Mouse (Mus musculus): ENCODE results near the gene Lima1.
"Not testable (repeated sequence)": the region's sequence is repeated elsewhere in the genome, so short reads cannot be mapped to it uniquely, and the experiment has no call there.

Gene Lima1

DNA sequence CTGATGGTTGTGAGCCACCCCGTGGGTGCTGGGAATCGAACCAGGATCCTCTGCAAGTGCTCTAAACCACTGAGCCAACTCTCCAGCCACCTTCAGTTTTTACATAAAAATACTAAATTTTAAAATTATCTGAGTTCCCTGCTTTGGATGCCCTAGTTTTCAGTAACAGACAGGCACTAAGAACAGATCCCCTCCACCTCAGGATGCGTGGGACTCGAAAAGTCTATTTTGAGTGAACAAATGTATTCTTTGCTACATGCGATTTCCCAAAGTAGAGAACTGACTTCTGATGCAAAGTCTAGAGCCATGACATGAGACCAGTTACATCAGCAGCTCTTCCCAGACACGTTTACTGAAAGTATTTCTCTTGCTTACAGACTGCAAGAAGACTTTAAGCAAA is 84.8 kb downstream of the Lima1 start:
- in situ Hi-C loops (cut with MboI; ENCODE audit: low pct_unique_long_range_greater_than_20kb in 1 of 2, low sequenced_read_pairs in 2 of 2, unreplicated experiment in 1 of 2): no loop called here

DNA sequence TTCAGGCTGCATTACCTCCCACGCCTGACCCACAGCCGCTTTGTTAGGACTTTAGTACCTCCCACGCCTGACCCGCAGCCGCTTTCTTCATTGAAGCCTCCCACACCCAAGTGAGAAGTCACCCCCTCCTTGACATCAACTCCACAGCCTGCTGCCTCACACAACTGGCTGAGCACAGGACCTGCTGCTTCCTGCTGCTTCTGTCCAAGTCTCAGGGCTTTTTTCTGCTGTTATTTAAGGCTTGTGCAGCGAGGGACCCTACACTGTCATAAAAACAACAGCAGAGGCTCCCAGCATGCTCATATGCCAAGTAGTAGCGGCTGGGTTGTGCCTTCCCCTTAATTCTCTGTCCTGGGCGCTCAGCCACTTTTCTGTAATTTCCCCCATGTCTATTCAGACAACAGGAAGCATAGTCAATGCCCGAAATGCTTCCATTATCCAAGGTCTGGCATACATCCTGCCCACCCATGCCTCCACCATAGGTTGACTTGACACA is 87.6 kb downstream of the Lima1 start:
- in situ Hi-C loops (cut with MboI; ENCODE audit: low pct_unique_long_range_greater_than_20kb in 1 of 2, low sequenced_read_pairs in 2 of 2, unreplicated experiment in 1 of 2): no loop called here

DNA sequence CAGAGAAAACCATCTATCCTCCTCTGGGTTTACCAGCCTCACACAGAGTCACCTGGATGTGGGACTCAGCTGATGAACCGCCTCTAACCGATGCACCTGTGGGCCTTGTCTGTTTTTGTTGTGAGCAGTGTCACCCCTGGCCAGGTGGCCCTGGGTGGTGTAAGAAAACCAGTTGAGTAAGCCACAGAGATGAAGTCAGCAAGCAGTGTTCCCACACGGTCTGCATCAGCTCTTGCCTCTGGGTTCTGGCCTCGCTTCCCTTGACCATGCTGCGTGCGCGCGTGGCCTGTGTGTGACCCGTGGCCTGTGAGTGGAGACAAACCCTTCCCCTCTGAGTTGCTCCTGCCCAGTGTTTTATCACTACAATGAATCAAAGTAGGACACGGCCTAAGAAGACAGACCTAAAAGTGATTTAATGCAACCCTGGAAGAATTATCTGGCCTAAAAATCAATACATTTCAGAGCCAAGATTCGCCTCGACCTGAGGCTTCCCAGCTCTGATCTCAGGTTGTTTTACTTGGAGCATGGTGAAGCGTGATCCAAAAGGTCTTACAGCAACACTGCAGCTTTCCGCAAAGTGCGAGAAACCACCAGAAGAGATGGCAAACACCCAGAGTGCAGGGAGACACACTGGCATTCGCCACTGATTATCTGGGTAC is 96.5 kb downstream of the Lima1 start:
- in situ Hi-C loops (cut with MboI; ENCODE audit: low pct_unique_long_range_greater_than_20kb in 1 of 2, low sequenced_read_pairs in 2 of 2, unreplicated experiment in 1 of 2): no loop called here

DNA sequence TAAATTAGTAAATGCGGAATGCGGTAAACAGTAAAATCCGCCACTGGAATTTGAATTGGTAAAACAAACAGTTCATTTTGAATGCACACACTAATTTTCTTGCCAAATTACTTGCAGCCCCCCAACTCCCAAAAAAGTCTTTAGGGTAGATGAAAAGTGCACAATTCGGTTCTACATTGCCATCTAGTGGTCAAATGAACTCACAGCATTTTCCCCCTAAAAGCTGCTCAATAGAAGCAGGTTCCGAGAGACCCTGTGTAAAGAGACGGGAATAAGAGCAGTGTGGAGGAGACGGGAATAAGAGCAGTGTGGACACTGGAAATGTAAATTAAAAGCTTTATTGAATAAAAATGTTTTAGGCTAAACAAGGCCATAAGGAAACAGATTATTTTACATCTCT is 97.1 kb downstream of the Lima1 start:
- in situ Hi-C loops (cut with MboI; ENCODE audit: low pct_unique_long_range_greater_than_20kb in 1 of 2, low sequenced_read_pairs in 2 of 2, unreplicated experiment in 1 of 2): no loop called here

DNA sequence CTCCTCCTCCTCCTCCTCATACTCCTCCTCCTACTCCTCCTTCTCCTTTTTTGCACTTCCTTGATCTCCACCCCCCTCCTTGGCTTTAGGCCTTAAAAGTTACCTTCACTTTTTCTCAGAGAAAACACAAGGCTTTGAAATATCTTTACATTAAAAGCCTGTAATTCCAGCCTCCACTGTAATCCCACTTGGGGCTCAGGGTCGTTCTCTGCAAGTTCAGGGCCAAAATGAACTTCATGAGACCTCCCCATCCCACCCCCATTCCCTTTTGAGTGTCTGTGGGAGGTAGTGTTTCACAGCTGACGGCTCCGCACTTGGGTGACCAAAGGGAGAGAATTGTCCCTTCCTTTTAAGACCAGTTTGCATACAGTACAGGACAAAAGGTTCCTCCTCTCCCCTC is 102.3 kb downstream of the Lima1 start:
- in situ Hi-C loops (cut with MboI; ENCODE audit: low pct_unique_long_range_greater_than_20kb in 1 of 2, low sequenced_read_pairs in 2 of 2, unreplicated experiment in 1 of 2): no loop called here

DNA sequence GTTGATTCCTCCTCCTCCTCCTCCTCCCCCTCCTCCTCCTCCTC is 102.6 kb downstream of the Lima1 start, which contains the start of gene Cers5:
TSS of gene Cers5 (minus strand) at position 5 of the 44 bp plus-strand sequence.
- in situ Hi-C loops (cut with MboI; ENCODE audit: low pct_unique_long_range_greater_than_20kb in 1 of 2, low sequenced_read_pairs in 2 of 2, unreplicated experiment in 1 of 2): not testable (repeated sequence)

DNA sequence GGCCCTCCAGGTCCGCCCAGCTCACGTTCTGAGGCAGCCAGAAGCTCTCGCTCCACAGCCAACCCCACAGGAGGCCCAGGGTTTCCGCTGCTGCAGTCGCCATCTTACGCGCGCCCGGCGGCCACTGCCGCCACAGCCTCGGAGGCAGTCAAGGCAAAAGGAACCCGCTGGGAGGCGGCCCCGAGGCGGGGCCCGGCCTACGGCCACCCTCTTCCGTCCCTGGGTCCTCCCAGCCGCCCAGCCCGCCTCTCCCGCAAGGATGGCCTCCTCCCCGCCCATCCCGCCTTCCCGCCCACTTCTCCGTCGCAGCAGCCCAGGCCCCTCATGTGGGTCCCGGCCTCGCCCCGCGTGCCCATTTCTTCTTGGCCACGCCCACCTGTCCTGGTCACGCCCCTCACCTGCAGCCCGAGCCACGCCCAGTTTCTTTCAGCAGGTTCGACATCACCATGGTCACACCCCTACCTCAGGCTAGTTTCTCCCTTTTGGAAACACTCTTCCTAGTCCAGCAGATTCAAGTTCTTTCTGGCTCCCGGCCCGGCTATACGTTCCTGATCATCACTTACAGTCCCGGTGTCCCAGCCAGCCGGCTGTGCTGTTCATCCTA is 102.9 kb downstream of the Lima1 start:
- in situ Hi-C loops (cut with MboI; ENCODE audit: low pct_unique_long_range_greater_than_20kb in 1 of 2, low sequenced_read_pairs in 2 of 2, unreplicated experiment in 1 of 2): no loop called here

DNA sequence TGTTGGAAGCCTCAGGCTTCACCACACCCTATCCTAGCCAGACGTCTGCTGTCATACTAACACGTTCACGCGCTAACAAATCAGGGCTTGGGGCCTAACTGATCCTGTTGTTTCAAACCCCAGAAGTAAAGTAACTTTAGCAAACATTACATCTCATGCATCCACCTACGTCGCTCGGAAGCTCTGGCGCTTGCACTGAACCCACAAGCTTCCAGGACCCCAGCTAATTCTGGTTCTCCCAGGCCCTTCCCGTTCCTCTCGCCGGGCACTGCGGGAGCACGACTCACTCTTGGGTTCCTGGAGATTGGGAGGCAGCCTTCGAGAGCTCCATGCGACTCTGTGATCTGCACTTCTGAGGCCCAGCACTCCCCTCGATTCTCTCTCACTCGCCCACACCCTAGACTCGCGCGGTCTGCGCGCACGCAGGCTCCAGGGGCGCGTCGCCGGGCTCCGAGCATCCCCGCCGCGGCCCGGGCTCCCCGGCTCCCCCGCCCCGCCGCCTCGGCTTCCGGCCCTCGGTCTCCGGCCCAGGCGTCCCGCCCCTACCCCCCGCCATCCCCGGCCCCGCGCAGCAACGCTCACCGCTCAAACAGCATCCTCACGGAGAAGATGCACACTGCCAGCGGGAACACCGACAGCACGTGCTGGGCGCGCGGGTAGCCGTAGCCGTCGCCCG is 103.5 kb downstream of the Lima1 start:
- in situ Hi-C loops (cut with MboI; ENCODE audit: low pct_unique_long_range_greater_than_20kb in 1 of 2, low sequenced_read_pairs in 2 of 2, unreplicated experiment in 1 of 2): no loop called here

DNA sequence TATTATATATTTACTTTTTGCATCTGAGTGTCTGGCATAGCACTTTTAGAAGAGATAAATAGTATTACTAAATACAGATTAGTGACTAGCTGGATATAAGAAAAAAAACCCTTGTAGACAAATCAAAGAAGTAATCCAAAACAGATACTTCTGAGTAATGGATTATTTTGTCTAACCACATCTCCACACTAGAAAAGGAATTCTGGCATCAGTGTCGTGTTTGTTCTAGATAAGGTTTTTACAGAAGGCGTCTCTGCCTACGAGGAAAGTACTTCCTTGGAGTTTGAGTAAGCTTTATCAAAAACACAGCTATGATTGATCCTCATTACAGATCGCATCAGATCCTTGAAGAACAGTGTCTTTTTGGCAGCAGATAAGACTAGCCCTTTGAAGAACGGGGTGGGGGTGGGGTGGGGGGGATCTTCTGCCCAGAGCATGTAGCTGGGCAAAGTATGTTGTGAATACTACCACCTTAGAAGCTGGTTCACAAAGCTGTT is 104.2 kb downstream of the Lima1 start:
- in situ Hi-C loops (cut with MboI; ENCODE audit: low pct_unique_long_range_greater_than_20kb in 1 of 2, low sequenced_read_pairs in 2 of 2, unreplicated experiment in 1 of 2): no loop called here

DNA sequence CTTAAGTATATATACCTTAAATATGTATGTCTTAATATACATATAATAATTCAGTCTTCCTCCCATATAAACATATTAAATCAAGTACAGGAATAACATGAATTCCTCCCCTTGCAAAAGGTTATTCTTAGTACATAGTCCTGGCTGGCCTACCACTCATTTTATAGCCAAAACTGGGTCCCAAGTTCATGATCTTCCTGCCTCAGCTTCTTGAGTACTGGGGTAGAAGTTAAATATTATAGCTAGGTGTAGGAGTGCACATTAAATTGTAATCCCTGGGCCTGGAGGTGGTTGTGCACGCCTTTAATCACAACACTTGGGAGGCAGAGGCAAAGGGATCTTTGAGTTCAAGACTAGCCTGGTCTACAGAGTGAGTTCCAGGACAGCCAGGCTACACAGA is 106.5 kb downstream of the Lima1 start:
- in situ Hi-C loops (cut with MboI; ENCODE audit: low pct_unique_long_range_greater_than_20kb in 1 of 2, low sequenced_read_pairs in 2 of 2, unreplicated experiment in 1 of 2): no loop called here

DNA sequence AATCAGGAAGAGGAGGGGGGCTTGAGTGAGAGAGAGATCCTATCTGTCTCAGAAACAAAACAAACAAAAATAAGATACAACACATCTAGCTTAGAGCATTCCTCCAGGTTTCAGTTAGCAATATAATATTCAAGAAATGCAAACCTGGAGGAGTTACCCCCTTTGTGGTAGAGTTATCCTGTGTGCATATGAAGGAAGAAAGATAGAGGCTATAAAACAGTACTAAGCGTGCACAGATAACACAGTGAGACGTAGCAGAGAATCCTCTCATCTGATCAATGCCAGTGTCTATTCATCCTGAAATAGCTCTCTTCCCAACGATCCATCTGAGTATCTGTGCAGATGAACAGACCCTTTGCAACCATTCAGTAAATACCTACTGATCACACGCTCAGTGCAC is 107.8 kb downstream of the Lima1 start:
- in situ Hi-C loops (cut with MboI; ENCODE audit: low pct_unique_long_range_greater_than_20kb in 1 of 2, low sequenced_read_pairs in 2 of 2, unreplicated experiment in 1 of 2): no loop called here

DNA sequence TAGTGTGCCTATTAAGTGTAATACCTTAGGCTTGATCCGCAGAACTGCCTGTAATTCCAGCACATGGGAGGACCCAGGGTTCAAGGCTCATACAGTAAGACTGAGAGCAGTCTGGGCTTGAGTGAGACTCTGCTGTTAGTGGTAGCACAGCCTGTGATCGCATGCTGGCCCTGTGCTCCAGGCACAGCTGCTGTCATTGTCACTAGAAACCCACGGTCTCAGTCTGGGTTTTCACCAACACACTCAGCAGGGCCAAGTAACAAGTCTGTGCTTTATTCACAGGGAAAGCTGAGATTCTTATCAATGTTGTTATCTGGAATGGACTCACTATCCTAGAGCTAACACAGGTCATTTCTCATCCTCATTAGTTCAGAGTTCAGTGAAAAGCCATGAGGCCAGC is 121.1 kb downstream of the Lima1 start:
- in situ Hi-C loops (cut with MboI; ENCODE audit: low pct_unique_long_range_greater_than_20kb in 1 of 2, low sequenced_read_pairs in 2 of 2, unreplicated experiment in 1 of 2): no loop called here

DNA sequence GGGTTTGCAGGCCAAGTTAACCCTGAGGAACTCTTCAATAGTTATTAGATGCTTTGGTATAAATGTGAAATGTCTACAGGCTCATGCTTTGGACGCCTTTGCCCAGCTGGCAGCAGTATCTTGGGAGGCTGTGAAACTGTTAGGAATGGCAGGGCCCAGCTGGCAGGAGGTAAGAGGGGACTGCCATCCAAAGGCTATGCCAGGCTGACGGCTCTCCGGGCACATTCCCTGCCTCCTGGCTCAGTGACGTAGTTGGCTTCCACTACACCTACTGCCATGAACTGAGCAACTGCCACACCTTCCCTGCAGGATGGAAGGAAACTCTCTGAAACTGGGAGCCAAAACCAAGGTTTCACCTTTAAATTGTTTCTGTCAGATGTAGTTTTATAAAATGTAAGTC is 135.0 kb downstream of the Lima1 start:
- in situ Hi-C loops (cut with MboI; ENCODE audit: low pct_unique_long_range_greater_than_20kb in 1 of 2, low sequenced_read_pairs in 2 of 2, unreplicated experiment in 1 of 2): no loop called here

DNA sequence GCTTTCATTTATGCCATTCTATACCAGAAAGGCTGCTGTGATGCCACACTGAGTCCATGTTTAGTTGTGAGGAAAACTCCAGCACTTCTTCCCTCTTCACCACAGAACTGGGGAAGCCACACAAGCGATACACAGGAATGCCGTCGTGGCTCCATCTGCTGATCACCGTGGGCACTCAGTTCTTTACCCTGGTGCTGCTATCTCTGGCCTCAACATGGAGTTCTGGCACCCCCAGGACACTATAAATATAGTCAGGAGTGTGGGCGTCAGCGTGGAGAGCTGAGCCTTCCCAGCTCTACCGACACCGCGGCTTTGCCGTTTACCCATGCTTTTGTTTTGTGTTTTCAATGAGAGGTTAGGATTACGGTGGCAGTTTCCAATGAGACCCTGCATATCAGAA is 138.6 kb downstream of the Lima1 start:
- in situ Hi-C loops (cut with MboI; ENCODE audit: low pct_unique_long_range_greater_than_20kb in 1 of 2, low sequenced_read_pairs in 2 of 2, unreplicated experiment in 1 of 2): no loop called here

DNA sequence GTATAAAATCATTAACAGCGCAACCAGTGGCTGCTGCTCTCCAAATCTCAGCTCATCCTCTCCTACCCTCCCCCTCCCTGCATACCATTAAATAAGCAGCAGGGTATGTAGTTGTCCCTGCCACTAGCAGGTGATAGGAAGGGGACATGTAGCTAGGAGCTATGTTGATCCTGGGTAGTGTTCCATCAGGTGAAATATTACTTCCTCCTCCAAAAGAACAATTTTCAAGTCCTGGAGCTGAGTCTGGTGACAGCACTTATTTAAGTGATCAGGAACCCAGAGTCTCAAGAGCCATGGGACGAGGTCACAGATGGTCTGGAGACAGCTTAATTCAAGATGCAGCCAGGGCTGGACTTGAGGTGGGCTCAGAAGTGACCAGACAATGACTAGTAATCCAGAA is 139.6 kb downstream of the Lima1 start:
- in situ Hi-C loops (cut with MboI; ENCODE audit: low pct_unique_long_range_greater_than_20kb in 1 of 2, low sequenced_read_pairs in 2 of 2, unreplicated experiment in 1 of 2): no loop called here

DNA sequence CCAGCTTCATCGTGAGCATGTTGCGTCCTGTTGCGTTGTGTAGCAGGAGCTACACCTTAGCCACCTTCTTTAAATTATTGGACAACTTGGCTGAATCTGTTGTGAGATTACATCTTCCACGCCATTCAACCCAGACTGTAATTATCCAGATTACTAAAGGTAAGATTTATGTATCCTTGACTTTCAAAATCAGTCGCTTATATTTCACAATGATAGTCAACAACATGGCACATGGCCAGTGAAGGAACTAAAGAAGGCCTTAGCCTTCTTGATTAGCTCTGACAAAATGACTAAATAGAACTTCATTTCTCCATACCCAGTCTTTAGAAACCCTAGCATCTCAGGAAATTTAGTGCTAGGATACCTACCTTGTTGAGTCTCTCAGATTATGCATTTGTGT is 142.1 kb downstream of the Lima1 start:
- in situ Hi-C loops (cut with MboI; ENCODE audit: low pct_unique_long_range_greater_than_20kb in 1 of 2, low sequenced_read_pairs in 2 of 2, unreplicated experiment in 1 of 2): no loop called here

DNA sequence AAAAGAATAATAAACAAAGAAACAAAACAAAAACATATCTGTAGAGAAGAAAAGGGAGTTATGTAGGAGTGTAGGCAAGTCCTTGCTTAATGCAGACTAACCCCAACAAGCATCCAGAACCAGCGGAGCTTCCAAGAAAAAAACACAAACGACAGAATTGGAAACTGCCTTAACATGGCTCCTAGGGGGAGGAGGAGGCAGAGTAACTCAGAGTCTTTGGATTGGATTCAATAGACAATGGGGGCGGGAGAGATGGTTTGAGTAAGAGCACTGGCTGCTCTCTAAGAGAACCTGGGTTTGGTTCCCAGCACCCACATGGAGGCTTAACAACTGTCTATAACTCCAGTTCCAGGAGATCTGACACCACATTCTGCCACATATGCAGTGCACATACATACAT is 143.6 kb downstream of the Lima1 start:
- in situ Hi-C loops (cut with MboI; ENCODE audit: low pct_unique_long_range_greater_than_20kb in 1 of 2, low sequenced_read_pairs in 2 of 2, unreplicated experiment in 1 of 2): no loop called here

DNA sequence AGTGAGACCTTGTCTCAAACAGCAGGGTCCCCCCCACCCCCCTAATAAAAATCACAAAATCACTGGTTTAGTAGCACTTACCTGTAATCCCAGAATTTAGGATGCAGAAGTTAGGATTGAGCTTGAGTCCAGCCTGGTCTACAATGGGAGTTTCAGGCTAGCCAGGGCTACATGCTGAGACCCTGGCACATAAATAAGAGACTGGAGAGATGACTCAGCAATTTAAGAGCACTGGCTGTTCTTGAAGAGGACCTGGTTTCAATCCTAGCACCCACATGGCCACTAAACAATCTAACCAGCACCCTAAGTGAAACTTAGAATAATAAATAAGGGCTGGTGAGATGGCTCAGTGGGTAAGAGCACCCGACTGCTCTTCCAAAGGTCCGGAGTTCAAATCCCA is 144.1 kb downstream of the Lima1 start:
- in situ Hi-C loops (cut with MboI; ENCODE audit: low pct_unique_long_range_greater_than_20kb in 1 of 2, low sequenced_read_pairs in 2 of 2, unreplicated experiment in 1 of 2): no loop called here

DNA sequence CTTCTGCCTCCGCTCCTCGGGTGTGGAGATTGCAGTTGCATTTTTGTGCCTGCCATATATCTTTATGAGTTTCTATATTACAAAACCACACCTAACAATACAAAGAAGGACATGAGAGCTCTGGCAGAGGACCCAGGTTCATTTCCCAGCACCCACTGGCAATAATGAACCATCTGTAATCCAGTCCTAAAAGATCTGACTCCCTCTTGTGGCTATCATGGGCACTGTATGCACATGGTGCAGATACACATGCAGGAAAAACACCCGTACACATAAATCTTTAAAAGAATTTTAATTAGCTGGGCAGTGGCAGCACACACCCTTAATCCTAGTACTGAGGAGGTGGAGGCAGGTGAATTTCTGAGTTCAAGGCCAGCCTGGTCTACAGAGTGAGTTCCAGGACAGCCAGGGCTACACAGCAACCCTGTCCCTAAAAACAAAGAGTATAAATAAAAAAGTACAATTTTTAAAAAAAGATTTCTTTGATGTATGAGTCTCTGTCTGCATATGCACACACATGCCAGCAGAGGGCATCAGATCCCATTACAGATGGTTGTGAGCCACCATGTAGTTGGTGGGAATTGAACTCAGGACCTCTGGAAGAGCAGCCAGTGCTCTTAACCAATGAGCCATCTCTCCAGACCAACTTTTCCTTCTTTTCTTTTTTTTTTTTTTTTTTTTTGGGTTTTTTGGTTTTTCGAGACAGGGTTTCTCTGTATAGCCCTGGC is 146.0 kb downstream of the Lima1 start:
- in situ Hi-C loops (cut with MboI; ENCODE audit: low pct_unique_long_range_greater_than_20kb in 1 of 2, low sequenced_read_pairs in 2 of 2, unreplicated experiment in 1 of 2): loop anchor here in 1 of 2 experiments (5.0 kb wide), 1 partner anchor 178 kb away; no protein-coding TSS in a partner anchor

Data from mouse embryonic stem cell (cell line).